Mouse (Mus musculus): Measurements from ENCODE around the gene Sirt3. TPM values are rescaled to one million over a fixed set of nuclear protein-coding genes. Genes with fewer than 3 reads are reported as not detected.
A peak's percentile ranks its signal among the peaks of the same experiment; 100 is the strongest.

Sirt3 gene
- polyA plus RNA-seq, 1 experiment from 2014 or later, result 25.3 TPM

DNA sequence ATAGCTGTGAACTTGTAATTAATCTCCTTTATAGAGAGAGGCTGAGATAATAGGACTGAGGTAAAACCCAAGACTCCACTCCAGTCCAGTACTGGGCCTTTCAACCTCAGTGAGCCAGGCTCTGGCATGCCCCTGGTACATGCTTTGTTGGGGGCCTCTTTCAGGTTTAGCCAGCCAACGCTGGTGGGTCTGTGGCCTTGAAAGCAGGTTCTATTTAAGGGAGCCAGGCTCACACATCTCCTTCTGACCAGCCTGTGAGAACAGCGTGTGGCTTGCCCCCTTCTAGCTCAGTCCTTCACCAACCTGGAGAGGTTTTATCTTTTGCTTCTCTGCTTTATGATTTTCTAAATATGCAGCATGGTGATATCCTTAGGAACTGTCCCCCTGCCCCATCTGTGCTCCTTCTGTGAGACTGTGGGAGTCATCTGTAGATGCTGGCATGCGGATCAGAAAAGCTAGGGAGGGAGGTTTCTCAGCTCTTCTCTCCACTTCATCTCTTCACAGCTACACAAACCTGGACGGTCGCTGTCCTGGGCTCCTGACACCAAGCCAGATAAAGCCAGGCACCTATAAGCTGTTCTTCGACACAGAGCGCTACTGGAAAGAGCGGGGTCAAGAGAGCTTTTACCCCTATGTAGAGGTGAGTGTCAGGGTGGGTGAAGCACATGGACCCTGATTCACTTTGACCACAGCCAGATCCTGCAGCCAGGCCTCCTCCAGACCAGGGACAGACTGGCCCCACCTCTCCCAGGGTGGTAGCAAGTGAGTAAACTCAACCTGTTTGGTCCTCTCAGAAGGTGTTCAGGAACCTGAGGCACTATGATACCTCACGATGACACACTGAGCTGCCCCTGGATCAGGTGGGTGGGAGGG, 45.6 kb downstream of the Sirt3 start:
- H3K4me1 ChIP-seq (replicated peaks; ENCODE audit: control insufficient read depth, insufficient read depth, low read length), result no peaks in the 10 kb centered on the region
- no peak for ATAC-seq (replicated peaks; ENCODE audit: low FRiP score, low TSS enrichment, low read depth)
- H3K36me3 ChIP-seq (ENCODE audit: control insufficient read depth, insufficient read depth, low read length), result no peaks in the 10 kb centered on the region
- DNase-seq (ENCODE audit: low spot score), result no peak
- no peaks in the 10 kb centered on the region for H3K9me3 ChIP-seq (ENCODE audit: control insufficient read depth, low read length)
- no peaks in the 10 kb centered on the region for H3K27me3 ChIP-seq (replicated peaks; ENCODE audit: control insufficient read depth, insufficient read depth, low read length)
- H3K4me3 ChIP-seq (ENCODE audit: low read depth, low read length), result no peak overlapping the region
- no peak overlapping the region for H3K9ac ChIP-seq (ENCODE audit: low read length)
- no peak overlapping the region for H3K4me2 ChIP-seq (ENCODE audit: low read length)
- WGBS, result 79% methylated on average over 9 of the region's 9 CpGs
- no peak overlapping the region for H3K27ac ChIP-seq (ENCODE audit: low read depth)

DNA sequence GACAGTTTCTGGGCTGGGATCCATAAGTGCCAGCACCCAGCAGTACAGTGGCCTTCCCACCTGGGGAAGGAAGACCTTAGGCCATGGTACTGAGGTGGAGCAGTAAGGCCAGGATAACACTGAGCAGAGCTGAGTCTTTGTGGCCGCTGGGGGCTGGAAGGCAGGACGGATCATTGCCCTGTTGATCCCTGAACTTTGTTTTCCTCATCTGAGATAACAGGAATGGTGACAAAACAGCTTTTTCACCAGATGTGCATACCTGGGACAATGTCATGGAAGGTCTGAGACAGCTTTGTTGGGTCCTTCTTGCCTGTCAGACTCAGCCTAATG, 46.4 kb downstream of the Sirt3 start:
- ATAC-seq (replicated peaks; ENCODE audit: low FRiP score, low TSS enrichment, low read depth) (no peak), DNase-seq (ENCODE audit: low spot score) (no peak)
- Histone ChIP-seq H3K27me3 (replicated peaks; ENCODE audit: control insufficient read depth, insufficient read depth, low read length) (no peaks in the 10 kb centered on the region), H3K9me3 (ENCODE audit: control insufficient read depth, low read length) (no peaks in the 10 kb centered on the region), H3K4me3 (ENCODE audit: low read depth, low read length) (no peak overlapping the region), H3K9ac (ENCODE audit: low read length) (no peak overlapping the region), H3K27ac (ENCODE audit: low read depth) (no peak overlapping the region), H3K36me3 (ENCODE audit: control insufficient read depth, insufficient read depth, low read length) (no peaks in the 10 kb centered on the region), H3K4me1 (replicated peaks; ENCODE audit: control insufficient read depth, insufficient read depth, low read length) (no peaks in the 10 kb centered on the region), H3K4me2 (ENCODE audit: low read length) (no peak overlapping the region)
- 69% methylated on average over 2 of the region's 2 CpGs for WGBS

GRCm38 (mm10) chr7:140834968-140835757, 46.9 kb downstream of the Sirt3 start, which contains the start of gene Urah:
Gene Urah (plus strand): TSS chr7:140835018.
- H3K4me3 ChIP-seq (ENCODE audit: low read depth, low read length), result no peak within 1 kb of the TSS
- no peak within 1 kb of the TSS for H3K9ac ChIP-seq (ENCODE audit: low read length)

DNA sequence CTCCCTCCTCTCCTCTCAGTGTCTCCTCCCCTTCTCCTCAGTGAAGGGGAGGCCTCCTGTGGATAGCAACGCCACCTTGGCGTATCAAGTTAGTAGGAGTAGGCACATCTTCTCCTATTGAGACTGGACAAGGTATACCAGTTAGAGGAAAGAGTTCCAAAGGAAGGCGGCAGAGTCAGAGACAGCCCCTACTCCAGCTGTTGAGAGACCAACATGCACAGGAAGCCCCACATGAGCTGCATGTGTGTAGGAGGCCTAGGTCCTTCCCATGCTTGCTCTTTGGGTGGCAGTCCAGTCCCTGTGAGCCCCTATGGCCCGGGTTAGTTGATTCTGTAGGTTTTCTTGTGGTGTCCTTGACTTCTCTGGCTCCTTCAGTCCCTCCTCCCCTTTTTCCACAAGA, 48.8 kb downstream of the Sirt3 start:
- ATAC-seq (replicated peaks; ENCODE audit: low FRiP score, low TSS enrichment, low read depth), result no peak
- 81% methylated on average over 4 of the region's 4 CpGs for WGBS

More at GRCm38 (mm10) chr7:140834968-140835757, 46.9 kb downstream of the Sirt3 start, which contains the start of gene Urah:
- ATAC-seq (replicated peaks; ENCODE audit: low FRiP score, low TSS enrichment, low read depth) (peak; percentile 47; the same call in 1 of the 2 replicates), DNase-seq (ENCODE audit: low spot score) (no peak)
- H3K27ac ChIP-seq (ENCODE audit: low read depth), result no peak within 1 kb of the TSS
- H3K4me1 ChIP-seq (replicated peaks; ENCODE audit: control insufficient read depth, insufficient read depth, low read length), result no peaks in the 10 kb centered on the region
- H3K36me3 ChIP-seq (ENCODE audit: control insufficient read depth, insufficient read depth, low read length), result no peaks in the 10 kb centered on the region
- H3K9me3 ChIP-seq (ENCODE audit: control insufficient read depth, low read length), result no peaks in the 10 kb centered on the region
- no peaks in the 10 kb centered on the region for H3K27me3 ChIP-seq (replicated peaks; ENCODE audit: control insufficient read depth, insufficient read depth, low read length)
- no peak within 1 kb of the TSS for H3K4me2 ChIP-seq (ENCODE audit: low read length)
- 37% methylated on average over 20 of the region's 20 CpGs for WGBS

DNA sequence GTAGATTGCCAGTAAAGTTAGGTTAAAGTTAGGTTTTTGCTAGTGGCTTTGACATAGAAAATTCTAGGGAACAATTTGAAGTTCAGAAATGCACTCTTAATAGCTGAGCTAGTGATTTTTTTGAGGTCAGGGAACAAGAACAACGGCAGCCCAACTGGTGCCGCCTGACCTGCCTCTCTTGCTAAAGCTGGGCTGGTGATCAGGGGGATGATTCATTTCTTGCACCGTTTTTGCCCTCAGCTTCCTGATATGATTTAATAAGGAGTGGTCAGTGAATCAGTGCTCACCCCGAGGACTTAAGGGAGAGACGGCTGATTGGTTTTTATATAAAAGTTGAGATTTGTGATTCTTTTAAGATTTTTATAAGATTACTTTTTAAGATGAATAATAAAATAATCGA, 50.7 kb downstream of the Sirt3 start:
- ATAC-seq (replicated peaks; ENCODE audit: low FRiP score, low TSS enrichment, low read depth) (no peak), DNase-seq (ENCODE audit: low spot score) (no peak)
- Histone ChIP-seq H3K9ac (ENCODE audit: low read length) (no peak overlapping the region), H3K4me3 (ENCODE audit: low read depth, low read length) (no peak overlapping the region), H3K27ac (ENCODE audit: low read depth) (no peak overlapping the region), H3K36me3 (ENCODE audit: control insufficient read depth, insufficient read depth, low read length) (no peaks in the 10 kb centered on the region), H3K4me2 (ENCODE audit: low read length) (no peak overlapping the region), H3K4me1 (replicated peaks; ENCODE audit: control insufficient read depth, insufficient read depth, low read length) (no peaks in the 10 kb centered on the region), H3K9me3 (ENCODE audit: control insufficient read depth, low read length) (no peaks in the 10 kb centered on the region), H3K27me3 (replicated peaks; ENCODE audit: control insufficient read depth, insufficient read depth, low read length) (no peaks in the 10 kb centered on the region)
- 67% methylated on average over 6 of the region's 6 CpGs for WGBS

More for the DNA sequence above, 48.8 kb downstream of the Sirt3 start:
- H3K4me1 ChIP-seq (replicated peaks; ENCODE audit: control insufficient read depth, insufficient read depth, low read length), result no peaks in the 10 kb centered on the region
- H3K4me3 ChIP-seq (ENCODE audit: low read depth, low read length), result no peak overlapping the region
- no peak overlapping the region for H3K27ac ChIP-seq (ENCODE audit: low read depth)
- no peaks in the 10 kb centered on the region for H3K36me3 ChIP-seq (ENCODE audit: control insufficient read depth, insufficient read depth, low read length)
- no peak for DNase-seq (ENCODE audit: low spot score)
- no peak overlapping the region for H3K9ac ChIP-seq (ENCODE audit: low read length)
- H3K27me3 ChIP-seq (replicated peaks; ENCODE audit: control insufficient read depth, insufficient read depth, low read length), result no peaks in the 10 kb centered on the region
- no peak overlapping the region for H3K4me2 ChIP-seq (ENCODE audit: low read length)
- no peaks in the 10 kb centered on the region for H3K9me3 ChIP-seq (ENCODE audit: control insufficient read depth, low read length)

DNA sequence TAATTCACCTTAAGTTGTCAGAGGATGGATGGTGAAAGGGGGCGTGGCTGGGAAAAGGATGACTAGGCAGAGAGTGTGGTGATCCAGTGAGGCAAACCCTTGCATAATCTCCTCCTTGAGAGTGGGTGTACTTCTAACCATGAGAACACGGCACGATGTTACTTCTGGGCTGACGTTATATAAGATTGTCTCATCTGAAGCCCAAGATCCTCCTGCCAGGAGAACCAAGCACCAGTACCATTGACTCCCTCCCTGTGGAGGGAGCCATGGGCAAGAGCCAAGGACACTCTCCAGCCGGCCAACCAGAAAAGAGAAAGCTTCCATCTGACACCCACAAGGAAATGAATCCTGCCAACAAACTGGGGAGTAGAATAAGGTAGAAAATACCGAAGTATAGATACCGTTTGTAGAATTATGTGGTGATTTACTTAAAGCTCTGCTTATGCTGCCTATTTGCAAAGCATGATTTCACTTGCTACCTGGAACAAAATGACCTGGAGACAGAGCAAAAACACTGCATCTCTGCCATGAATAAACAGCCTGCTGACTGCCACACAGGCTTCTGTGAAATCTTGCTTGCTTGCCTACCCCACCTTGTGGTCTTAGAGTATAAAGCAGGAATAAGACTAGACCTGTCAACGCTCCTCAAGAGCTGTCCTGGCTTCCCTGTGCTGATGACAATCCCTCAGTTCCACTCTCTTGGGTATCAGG, 53.8 kb downstream of the Sirt3 start:
- no peak for DNase-seq (ENCODE audit: low spot score)
- no peak overlapping the region for H3K4me3 ChIP-seq (ENCODE audit: low read depth, low read length)
- no peaks in the 10 kb centered on the region for H3K27me3 ChIP-seq (replicated peaks; ENCODE audit: control insufficient read depth, insufficient read depth, low read length)
- H3K9ac ChIP-seq (ENCODE audit: low read length), result no peak overlapping the region
- no peak overlapping the region for H3K4me2 ChIP-seq (ENCODE audit: low read length)
- no peaks in the 10 kb centered on the region for H3K4me1 ChIP-seq (replicated peaks; ENCODE audit: control insufficient read depth, insufficient read depth, low read length)
- H3K36me3 ChIP-seq (ENCODE audit: control insufficient read depth, insufficient read depth, low read length), result no peaks in the 10 kb centered on the region
- 31% methylated on average over 8 of the region's 8 CpGs for WGBS
- peak; percentile 53; the same call in 1 of the 2 replicates for ATAC-seq (replicated peaks; ENCODE audit: low FRiP score, low TSS enrichment, low read depth)
- no peak overlapping the region for H3K27ac ChIP-seq (ENCODE audit: low read depth)
- no peaks in the 10 kb centered on the region for H3K9me3 ChIP-seq (ENCODE audit: control insufficient read depth, low read length)

- Histone ChIP-seq H3K36me3 (ENCODE audit: control insufficient read depth, insufficient read depth, low read length) (no peaks in the 10 kb centered on the region), H3K4me1 (replicated peaks; ENCODE audit: control insufficient read depth, insufficient read depth, low read length) (0 out of 2 replicates have a peak, but pooled peaks cover 3% of the 10 kb centered on the region), H3K4me2 (ENCODE audit: low read length) (no peak overlapping the region), H3K4me3 (ENCODE audit: low read depth, low read length) (no peak overlapping the region), H3K9me3 (ENCODE audit: control insufficient read depth, low read length) (no peaks in the 10 kb centered on the region), H3K27me3 (replicated peaks; ENCODE audit: control insufficient read depth, insufficient read depth, low read length) (no peaks in the 10 kb centered on the region), H3K27ac (ENCODE audit: low read depth) (no peak overlapping the region), H3K9ac (ENCODE audit: low read length) (no peak overlapping the region)
- no peak for ATAC-seq (replicated peaks; ENCODE audit: low FRiP score, low TSS enrichment, low read depth)
- 94% methylated on average over 4 of the region's 4 CpGs for WGBS
- no peak for DNase-seq (ENCODE audit: low spot score)
Measured at GRCm38 (mm10) chr7:140822731-140823130, 59.4 kb downstream of the Sirt3 start.

- no peaks in the 10 kb centered on the region for H3K27me3 ChIP-seq (replicated peaks; ENCODE audit: control insufficient read depth, insufficient read depth, low read length)
- no peak within 1 kb of the TSS for H3K27ac ChIP-seq (ENCODE audit: low read depth)
- peak within 1 kb of the TSS; percentile 37 for H3K4me3 ChIP-seq (ENCODE audit: low read depth, low read length)
- no peaks in the 10 kb centered on the region for H3K36me3 ChIP-seq (ENCODE audit: control insufficient read depth, insufficient read depth, low read length)
- H3K9me3 ChIP-seq (ENCODE audit: control insufficient read depth, low read length), result no peaks in the 10 kb centered on the region
- ATAC-seq (replicated peaks; ENCODE audit: low FRiP score, low TSS enrichment, low read depth), result peak; percentile 82
- peak; percentile 72 for DNase-seq (ENCODE audit: low spot score)
- WGBS, result 3% methylated on average over 21 of the region's 21 CpGs
- 0 out of 2 replicates have a peak, but pooled peaks cover 3% of the 10 kb centered on the region for H3K4me1 ChIP-seq (replicated peaks; ENCODE audit: control insufficient read depth, insufficient read depth, low read length)
- peak within 1 kb of the TSS; percentile 41 for H3K9ac ChIP-seq (ENCODE audit: low read length)
- peak within 1 kb of the TSS; percentile 63 for H3K4me2 ChIP-seq (ENCODE audit: low read length)
Measured at GRCm38 (mm10) chr7:140821653-140822329, 60.3 kb downstream of the Sirt3 start, which contains the start of gene Zfp941. Gene Zfp941 (minus strand): TSS chr7:140822178.
